Mouse (Mus musculus) megakaryocyte progenitor cell, adult 5-6 weeks (primary cell): ENCODE data around the gene Cyp2c50. TPM values are rescaled to one million over a fixed set of nuclear protein-coding genes. Genes with fewer than 3 reads are reported as not detected.
"Not testable (repeated sequence)": the region's sequence is repeated elsewhere in the genome, so short reads cannot be mapped to it uniquely, and the experiment has no call there.

Experiments used
- ATAC-seq: replicated peaks from 2 replicates; pipeline ENCODE4 v1.8.0; 2016; ENCODE audit warnings: mild to moderate bottlenecking, moderate TSS enrichment, inconsistent platforms; ENCODE audit not compliant: poor library complexity
- total RNA-seq, 2 experiments: library from RNA; stranded (forward) in 1 of 2; stranded (reverse) in 1 of 2; fragments of 157-497, 149-512 nt in 1 of 2; fragments of 200-1000 nt in 1 of 2; gene quantifications; 2 replicates each; pipeline versions ENCODE4 v1.2.3 to v1.2.4; 2015 to 2017

The Cyp2c50 gene
- not detected in 2 replicates for total RNA-seq (2015)
- not detected in 2 replicates for total RNA-seq (2017)

- ATAC-seq, result not testable (repeated sequence)
These were observed at the start of gene Cyp2c50 for GRCm38 (mm10) chr19:40089421-40089820. Gene Cyp2c50, plus strand, starts transcription at chr19:40089688.

GRCm38 (mm10) chr19:40073701-40074100 lies 15.8 kb upstream of the Cyp2c50 start, which contains the start of gene Cyp2c54:
Gene Cyp2c54, minus strand, starts transcription at chr19:40073827.
- ATAC-seq, result no peak

- no peak for ATAC-seq
These were observed 1.1 kb upstream of the Cyp2c50 start for GRCm38 (mm10) chr19:40088381-40088780.

- no peak for ATAC-seq
These were observed 1.6 kb downstream of the Cyp2c50 start for GRCm38 (mm10) chr19:40091111-40091510.

- ATAC-seq, result not testable (repeated sequence)
These were observed 30.1 kb downstream of the Cyp2c50 start for GRCm38 (mm10) chr19:40119624-40120023.

GRCm38 (mm10) chr19:40125165-40125564 lies 35.7 kb downstream of the Cyp2c50 start:
- not testable (repeated sequence) for ATAC-seq

GRCm38 (mm10) chr19:40126996-40127395 lies 37.5 kb downstream of the Cyp2c50 start:
- ATAC-seq, result not testable (repeated sequence)

Other genes starting within 250 kb of the Cyp2c50 start
- gene Cyp2c69, start 202.9 kb upstream of the Cyp2c50 start, total RNA-seq (2015), result not detected in 2 replicates
- not detected in 2 replicates for gene Cyp2c69, start 202.9 kb upstream of the Cyp2c50 start, total RNA-seq (2017)
- not detected in 2 replicates for gene Cyp2c37, start 97.3 kb upstream of the Cyp2c50 start, total RNA-seq (2015)
- gene Cyp2c37, start 97.3 kb upstream of the Cyp2c50 start, total RNA-seq (2017), result not detected in 2 replicates
- gene Cyp2c54, start 15.9 kb upstream of the Cyp2c50 start, total RNA-seq (2015), result not detected in 2 replicates
- gene Cyp2c54, start 15.9 kb upstream of the Cyp2c50 start, total RNA-seq (2017), result not detected in 2 replicates
- gene Cyp2c70, start 97.6 kb downstream of the Cyp2c50 start, total RNA-seq (2015), result not detected in 2 replicates
- gene Cyp2c70, start 97.6 kb downstream of the Cyp2c50 start, total RNA-seq (2017), result not detected in 2 replicates
- gene Pdlim1, start 182.2 kb downstream of the Cyp2c50 start, total RNA-seq (2015), result 49.9 and 83.4 TPM in 2 replicates
- 36.9 and 46.5 TPM in 2 replicates for gene Pdlim1, start 182.2 kb downstream of the Cyp2c50 start, total RNA-seq (2017)